Mouse (Mus musculus): ENCODE results near the gene Sp8. TPM values are rescaled to one million over a fixed set of nuclear protein-coding genes. Genes with fewer than 3 reads are reported as not detected.

The Sp8 gene
- not detected for polyA plus RNA-seq (2017; shearing (Covaris generic))

DNA sequence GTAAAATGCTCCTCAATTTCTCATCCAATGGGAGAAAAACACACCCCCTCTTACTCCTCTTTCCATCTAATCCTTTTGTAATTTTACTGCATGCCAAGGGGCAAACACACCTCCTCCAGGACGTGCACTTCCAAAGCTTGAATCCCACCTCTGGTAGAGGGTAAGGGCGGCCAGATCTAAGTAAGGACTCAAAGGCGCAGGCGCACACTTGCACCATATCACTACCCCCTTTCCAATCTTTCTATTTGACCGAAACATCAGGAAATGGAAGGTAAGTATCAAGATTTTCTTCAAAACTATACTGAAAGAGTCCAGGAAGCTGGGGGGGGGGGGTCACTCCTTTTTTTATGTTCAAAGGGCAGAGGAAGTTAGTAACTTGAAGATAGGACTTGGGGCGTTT lies at the start of gene Sp8:
TSS of gene Sp8 (plus strand) at position 109 of the 400 bp plus-strand sequence.
- no peak for ATAC-seq

DNA sequence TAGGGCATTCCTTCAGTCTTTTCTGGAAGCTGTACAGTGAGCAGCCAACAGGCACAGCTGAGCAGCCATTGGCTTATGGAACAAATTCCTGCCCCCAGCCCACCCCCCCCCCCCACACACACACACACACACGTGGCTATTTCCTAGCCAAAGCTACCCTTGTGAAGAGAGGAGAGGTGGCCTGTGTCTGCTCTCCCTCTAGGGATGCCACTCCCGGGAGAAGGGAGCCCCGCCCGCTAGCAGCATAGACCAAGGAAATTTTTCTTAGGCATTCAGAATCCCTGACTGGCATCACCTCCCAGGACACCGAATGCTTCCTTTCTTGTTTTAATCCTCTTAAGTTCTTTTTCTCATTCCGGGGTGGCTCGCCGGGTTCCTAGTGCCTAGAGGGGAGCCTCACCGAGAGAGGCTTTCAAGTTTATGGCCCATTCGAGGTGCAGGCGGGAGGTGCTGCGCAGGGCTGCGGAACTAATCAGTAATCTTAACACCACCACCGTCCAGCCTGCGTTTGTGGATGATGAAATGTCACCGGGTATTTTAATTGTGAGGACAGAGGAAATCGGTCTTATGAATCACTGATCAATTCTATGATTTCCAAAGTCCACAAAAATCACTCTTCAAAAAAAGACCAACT lies 34.7 kb upstream of the Sp8 start:
- ATAC-seq, result no peak

DNA sequence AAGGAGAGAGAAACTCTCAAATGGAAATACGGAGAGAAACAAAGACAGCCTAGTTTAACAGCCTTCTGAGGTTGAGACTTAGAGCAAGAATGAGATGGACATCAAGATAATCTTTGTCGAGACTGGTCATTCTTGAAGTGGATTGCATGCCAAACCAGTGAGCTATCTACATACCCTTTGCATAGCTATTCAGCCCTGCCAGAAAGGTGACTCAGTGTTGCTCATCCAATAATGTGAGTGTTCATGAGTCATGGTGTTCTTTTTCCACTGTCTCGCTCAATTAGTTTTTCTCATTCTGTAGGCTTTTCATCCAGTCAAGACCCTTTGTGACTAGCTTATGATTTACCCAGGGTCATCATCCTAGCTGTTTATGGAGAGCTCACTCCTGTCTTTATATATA lies 31.6 kb upstream of the Sp8 start:
- no peak for ATAC-seq

DNA sequence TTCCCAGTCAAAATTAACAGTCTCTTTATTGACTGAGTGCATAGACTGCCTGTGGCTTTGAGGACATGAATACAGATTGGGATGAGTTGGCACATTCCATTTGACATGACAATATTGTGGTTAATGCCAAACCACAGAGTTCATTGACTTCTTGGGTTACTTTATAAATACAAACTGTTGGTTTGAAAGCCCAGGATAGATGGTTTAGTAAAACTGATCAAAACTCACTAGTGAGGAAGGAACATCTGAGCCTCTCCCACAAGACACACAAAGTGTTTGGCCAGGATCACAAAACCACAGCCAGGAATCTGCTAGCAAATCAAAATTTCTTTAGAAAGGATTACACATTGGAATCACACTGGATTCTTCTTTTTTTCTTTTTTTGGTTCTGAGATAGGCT lies 30.0 kb upstream of the Sp8 start:
- no peak for ATAC-seq

DNA sequence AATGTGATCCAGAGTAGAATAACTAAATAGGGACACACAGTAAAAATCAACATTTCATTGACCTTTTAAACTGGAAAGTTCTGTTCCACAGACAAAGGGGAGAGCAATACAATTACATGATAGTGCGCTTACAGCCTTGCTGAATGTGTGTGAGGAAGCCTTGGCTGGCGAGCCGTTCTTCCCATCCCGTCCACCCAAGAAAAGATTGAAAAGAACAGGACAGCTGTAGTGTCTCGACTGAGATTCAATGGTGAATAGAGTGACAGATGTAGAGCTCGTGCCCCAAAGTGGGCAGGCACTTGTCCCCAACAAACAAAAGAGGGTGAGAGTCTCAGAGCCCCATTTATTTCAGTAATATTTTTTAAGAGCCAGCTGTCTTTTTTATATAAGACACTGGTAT lies 16.2 kb upstream of the Sp8 start:
- ATAC-seq, result no peak

DNA sequence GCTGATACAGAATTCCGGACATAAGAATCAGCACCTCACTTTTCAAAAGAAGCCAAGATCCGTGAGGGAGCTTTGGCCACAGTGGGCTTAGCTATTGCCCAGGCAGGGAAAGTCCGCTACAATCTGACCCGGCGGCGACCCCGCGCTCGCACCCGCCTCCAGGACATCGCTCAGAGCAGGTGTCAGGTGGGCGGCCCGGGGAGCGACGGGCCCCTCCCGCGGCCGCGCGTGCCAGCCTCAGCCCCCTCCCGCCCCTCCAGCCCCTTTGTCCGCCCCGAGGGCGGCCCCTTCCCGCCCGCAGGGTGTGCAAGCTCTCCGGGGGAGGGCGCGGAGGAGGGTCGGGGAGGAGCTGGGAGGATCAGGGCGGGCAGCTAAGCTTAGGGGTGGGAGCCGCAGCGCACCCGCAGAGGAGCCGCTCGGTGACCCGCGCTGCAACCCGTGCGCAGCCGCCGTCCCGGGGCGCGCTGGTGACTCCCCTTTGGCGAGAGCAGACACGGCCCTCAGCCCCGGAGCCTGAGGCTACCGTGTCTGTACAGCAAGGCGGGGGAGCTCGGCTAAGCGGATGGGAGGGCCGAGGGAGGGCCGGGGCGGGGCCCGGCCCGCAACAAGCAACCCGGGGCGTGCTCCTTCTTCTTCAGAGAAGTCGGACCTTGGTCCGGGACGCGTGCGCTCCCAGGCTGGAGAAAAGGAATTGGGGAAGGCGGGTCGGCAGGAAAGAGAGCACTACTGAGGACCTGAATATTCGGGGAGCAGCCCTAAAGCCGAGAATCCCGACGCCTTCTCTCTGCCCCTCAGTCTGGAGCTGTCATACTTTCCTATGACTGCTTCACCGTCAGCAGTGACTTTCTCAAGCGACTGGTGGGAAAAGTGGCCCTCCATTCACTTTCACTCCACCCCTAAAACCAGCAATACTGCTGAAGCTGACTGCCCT lies 9.5 kb upstream of the Sp8 start:
- no peak for ATAC-seq

DNA sequence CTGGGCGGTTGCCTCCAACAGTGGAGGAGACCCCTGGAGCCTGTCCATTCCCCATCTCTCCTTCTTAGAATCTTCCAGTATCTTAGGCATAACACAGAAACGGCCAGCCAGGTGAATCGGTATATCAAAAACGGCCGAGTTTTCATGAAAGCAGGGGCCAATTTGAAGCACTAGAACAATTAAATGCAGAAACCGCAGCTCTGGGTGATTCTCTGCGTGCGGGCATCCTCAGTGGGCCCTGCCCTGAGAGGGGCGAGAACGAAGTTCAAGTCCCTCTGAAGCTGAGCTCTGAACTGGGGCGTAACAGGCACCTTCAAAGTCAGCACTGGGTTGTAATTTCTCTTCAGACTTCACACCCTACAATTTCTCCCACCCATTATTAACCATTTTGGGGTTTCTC lies 8.8 kb upstream of the Sp8 start:
- ATAC-seq, result no peak

DNA sequence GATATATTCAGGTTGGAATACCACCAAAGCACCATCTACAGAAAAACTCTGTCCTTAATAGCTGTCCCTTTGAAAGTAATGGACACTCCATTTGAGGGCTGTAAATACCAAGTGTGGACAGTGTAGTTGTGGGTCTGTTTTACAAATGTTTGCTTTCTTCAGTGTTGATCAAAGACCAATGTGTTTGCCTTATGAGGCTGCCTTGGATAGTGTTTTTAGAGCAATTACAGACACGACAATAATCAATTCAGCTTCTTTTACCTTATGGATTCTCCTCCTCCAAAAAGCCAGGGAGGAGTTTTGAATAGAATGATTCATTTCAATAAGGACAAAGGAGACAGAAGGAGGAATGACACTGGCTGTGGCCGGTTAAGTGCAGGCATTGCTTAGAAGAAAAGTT lies 7.9 kb upstream of the Sp8 start:
- no peak for ATAC-seq

DNA sequence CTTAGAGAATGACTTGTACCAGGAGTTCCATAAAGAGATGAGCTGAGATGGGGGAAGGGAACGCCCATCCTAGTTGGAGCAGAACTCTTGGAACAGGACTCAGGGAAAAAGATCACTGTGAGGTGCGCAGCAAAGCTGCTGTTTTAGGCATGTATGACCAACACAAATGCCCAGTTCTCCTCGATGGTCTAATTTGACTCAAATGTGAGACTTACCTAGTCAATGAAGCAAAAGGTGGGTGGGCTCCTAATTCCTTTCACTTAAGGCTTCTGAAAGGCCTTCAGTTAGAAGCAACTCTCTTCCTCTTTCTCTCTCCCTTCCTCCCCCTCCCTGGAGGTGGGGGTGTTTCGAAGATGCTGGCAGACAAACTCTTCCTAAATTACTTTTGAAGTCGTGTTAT lies 6.7 kb upstream of the Sp8 start:
- no peak for ATAC-seq

DNA sequence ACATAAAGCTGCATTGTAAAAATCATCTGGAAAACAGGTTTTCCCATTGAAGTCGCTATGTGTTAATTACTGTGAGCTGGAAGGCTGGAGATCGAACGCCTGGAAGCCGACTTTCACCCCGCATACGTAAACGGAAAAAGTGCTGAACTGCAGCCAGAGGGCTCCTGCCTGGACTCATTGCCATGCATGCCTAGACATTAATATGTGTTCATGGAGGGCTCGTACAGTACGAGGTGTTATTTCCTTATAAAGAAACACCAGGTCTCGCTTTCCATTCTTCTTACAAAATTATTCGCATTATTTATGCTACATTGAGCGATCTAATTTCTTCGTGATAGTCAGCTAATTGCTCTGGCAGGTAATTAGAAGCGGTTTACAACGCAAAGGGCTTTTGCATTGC lies 5.8 kb upstream of the Sp8 start:
- no peak for ATAC-seq

DNA sequence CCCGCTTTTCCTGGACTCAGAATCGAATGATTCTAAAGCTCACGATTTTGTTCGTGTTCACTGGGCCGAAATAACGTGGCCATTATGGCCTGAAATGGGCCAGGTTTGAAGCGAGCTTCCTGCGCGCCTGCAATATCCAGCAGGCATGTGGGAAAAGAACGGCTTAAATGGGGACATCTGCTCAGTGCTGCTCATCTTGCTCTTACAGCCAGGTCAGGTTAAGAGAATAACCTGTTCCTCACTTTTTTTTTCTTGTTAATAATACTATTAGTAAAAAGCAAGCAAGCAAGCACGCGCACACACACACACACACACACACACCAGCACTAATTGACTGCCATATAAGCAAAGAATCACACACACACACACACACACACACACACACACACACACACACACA lies 5.3 kb upstream of the Sp8 start:
- ATAC-seq, result no peak

DNA sequence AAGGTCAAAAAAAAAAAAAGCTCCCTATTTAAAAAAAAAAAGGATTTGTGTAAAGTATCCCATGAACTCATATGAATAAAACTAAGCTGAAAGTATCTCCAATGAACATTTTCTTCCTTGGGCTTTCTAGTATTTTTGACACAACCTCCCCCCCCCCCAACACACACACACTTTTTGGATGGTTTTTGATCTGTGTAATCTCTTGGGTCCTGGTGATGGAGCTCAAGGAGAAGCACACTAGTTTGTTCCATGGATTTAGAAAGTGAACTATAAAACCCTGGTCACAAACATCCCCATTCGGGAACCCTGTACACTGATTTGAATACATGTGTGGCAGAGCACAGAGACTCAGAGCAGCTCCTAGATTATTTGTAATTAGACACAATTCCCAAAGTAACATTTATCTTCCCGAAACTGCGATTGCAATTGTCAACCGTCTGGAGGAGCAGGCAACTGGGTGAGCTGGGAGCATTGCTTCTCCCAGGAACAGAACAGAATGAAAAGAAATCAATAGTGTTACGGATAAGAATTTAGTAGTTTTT lies 4.7 kb upstream of the Sp8 start:
- ATAC-seq, result no peak

DNA sequence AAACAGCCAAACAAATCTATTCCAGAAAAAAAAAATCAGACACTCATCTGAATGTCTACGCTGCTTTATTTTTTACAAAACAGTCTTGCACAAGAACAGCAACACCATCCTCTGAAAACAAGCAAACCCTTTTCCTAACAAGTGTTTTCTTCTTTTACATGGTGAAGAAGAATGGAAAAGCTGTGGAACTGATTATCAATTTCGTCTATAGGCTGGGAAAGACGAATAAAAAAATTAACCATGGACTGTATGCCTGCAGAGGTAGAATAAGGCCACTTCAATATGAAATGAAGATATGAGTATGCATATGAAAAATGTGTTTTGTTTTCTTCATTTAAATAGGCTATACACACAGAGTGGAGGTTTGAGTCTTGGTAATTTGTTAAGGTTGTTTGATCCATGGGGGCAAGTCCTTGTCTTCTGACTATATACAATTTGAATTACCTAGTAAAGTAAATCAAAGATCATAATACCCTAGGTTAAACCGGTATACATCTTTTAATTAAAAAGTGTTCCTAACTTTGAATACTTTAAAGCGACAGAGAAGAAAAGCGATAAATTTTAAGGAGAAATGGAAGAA lies 4.1 kb upstream of the Sp8 start:
- ATAC-seq, result no peak

DNA sequence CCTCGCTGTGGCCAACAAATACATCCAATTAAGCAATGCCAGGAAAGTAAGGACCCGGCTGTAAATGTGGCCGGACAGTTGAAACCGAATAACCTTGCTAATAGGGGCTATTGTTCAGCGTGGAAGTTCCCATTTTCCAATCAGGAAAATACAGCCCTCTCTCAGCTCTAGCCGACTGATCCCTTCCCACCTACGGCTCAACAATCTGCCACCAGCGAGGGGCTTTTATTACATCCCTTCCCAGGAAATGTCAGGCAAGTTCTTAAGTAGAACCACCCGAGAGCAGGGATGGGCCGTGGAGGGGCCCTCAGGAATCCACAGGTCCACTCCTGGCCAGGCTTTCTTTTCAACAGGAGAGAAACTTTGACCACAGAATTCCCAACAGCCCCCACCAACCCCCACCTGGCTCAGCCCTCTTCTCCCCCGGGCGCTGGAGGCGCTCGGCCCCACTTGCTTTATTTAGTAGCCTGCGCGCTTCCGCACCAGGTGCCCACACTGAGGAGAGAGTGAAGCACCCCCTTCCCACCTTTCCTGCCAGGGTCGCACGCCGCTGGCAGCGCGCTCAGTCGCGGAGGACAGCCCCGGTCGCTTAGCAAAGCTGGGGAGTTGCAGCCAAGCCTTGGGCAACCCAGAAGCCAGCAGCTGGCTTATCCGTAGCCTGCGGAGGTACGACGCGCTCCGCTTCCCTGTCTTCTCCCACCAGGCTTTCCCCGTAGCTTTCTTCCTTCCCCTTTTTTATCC lies 3.3 kb upstream of the Sp8 start:
- no peak for ATAC-seq

DNA sequence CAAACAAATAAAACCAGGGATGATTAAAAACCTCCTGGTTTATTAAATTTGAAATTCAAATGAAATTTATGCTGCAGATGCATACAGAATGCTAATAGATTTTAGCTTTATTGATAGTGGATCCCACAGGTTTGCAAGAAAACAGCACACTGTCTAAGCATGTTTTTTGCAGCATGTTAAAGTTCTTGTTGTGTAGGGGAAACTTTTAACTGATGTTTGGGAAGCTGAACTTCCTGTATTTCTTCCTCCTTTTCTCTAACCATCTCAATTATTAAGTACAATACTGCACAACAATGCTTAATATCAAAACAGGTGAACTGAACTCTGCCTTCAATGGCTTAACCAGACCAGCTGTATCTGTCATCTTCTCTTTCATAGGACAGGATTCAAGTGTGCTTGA lies 2.0 kb upstream of the Sp8 start:
- no peak for ATAC-seq

DNA sequence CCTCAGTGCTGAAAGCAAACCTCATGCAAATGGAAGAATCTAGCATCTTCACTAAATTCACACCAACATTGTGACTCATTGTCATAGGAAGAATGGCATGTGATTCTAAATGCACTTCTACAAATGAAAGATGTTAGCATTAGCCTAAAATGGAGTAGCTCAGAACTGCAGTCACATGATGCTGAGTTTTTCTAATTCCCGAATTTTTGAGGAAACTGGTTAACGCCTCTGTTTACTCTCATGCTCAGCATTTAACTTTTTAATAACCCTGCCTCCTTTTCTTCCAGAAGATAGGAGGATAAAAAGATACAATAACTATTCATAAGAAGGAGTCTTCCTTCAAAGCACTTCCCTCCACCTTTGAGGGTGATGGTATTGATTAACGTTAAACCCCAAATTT lies 1.3 kb upstream of the Sp8 start:
- no peak for ATAC-seq

DNA sequence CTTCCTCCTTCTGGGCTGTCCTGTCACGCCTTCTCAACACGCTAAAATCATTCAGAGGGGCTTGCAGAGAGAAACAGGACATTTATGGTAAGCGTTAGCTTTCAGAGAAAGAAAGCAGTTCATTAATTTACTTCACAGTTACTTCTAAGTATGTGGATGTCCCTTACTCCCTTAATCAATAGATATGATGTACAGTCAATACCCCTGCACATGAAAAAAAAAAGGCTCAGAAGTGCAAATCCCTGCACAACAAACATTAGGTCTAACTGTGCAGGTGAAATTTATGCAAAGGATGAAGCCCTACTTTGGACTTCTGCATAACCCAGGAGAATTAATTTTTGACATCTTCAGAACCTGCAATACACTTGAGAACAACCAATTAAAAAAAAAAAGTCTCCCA lies 778 bp upstream of the Sp8 start:
- ATAC-seq, result no peak

DNA sequence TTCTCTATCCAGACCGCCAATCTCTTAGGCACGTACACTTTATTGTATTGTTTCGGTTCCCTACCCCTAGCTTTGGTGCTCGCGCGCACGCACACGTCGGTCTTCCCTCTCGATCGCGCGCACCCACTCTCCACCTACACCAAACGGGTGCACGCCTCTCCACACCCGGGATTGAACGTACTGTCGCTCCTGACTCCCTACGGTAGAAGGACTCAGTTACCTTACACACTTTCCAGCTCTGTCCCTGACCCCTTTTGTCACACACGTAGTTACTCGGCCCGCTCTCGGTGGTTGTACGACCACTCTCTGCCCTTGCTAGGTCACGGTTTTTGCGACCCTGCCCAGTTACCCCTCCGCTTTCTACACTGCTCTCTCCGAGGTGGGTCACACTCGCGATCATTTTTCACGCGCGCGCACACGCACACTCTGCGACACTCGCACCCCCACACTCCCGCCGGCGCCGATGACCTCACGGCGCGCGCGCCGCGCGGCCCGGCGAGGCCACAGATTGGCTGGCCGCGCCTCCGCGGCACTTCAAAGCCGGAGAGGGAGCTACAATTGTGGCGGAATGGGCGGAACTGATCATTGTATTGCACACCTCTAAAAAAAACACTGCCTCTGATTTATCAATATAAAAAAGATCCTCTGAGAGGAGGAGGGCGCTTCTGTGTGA lies 656 bp downstream of the Sp8 start:
- peak; percentile 55 for ATAC-seq

DNA sequence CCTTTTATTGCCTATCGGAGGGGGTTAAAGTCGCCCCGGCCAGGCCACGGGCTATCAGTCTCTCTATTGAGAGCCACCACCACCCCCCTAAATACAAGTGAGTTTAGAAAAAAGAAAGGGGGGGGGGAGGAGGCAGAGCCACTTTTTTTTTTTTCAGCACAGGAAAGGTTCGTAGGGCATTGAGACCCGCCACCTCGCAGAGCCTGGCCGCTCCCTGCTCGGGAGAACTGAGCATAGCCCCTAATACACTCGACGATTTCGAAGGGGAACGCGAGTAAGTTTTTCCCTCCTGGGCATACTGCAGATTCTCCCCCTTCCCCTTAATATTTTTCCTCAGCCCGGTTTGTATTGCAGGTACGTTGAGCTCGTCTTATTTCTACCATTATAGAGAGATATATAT lies 1.3 kb downstream of the Sp8 start:
- no peak for ATAC-seq

DNA sequence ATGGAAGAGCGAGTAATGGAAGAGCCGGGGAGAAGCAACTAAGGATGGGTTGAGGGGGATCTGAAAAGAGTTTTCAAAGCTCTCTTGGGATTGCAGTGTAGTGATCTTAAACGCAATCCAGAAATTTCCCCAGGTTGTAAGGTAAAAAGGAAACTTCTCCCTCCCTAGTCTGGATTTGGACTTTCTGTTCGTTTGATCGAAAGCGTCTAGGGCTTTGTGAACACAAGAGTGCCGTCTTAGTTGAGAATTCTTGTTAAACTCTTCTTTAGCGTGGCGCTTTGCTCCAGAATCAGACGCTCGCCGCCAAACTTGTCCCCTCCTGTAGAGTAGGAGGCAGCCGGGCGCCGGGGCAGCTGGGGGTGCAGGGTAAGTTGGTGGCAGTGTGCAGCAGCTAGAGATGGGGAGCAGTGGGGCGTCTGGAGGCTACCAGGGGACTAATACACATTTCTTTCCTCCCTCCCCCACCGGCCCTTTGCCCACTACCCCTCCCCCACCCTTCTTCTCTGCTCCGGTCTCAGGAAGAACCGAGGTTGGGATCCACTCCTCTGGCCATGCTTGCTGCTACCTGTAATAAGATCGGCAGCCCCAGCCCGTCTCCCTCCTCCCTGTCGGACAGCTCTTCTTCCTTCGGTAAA lies 1.8 kb downstream of the Sp8 start:
- ATAC-seq, result no peak

DNA sequence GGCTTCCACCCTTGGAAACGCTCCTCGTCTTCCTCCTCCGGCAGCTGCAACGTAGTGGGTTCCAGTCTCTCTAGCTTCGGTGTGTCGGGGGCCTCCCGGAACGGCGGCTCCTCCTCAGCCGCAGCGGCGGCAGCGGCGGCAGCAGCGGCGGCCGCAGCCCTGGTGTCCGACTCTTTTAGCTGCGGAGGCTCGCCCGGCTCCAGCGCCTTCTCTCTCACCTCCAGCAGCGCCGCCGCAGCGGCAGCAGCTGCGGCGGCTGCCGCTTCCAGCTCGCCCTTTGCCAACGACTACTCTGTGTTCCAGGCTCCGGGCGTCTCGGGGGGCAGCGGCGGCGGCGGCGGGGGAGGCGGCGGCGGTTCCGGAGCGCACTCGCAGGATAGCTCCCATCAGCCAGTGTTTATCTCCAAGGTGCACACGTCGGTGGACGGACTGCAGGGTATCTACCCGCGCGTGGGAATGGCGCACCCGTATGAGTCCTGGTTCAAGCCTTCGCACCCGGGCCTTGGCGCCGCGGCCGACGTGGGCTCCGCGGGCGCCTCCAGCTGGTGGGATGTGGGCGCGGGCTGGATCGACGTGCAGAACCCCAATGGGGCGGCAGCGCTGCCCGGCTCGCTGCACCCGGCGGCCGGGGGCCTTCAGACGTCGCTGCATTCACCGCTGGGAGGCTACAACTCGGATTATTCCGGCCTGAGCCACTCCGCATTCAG lies 2.5 kb downstream of the Sp8 start:
- ATAC-seq, result no peak
